Mouse (Mus musculus) kidney, postnatal 25 days (tissue): ENCODE measurements around the gene Egfem1.

Experiments
- DNase-seq, 2 experiments: peaks; one replicate each; pipeline ENCODE4 v3.0.0; 2021; ENCODE audit warnings: mixed read lengths in 2 of 2

Egfem1 gene

DNA sequence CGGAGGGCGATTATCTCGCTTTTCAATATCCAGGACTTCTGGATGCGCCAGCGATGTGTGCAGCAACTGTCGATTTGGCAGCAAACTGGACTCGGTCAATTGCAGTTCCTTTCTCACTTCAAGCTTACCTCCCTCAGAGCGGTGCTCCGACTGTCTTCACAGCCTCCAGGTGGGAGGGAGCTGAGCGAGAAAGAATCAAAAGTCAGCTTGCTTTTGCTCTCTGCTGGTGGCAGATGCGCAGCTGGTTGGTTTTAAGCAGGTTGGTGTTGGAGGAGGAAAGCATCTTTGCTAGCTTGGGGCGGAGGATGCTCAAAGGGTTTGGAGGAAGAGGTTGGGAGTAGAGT, at the start of gene Egfem1:
Gene Egfem1 (plus strand): TSS at position 72 of the 344 bp plus-strand sequence.
- no peak for DNase-seq

DNA sequence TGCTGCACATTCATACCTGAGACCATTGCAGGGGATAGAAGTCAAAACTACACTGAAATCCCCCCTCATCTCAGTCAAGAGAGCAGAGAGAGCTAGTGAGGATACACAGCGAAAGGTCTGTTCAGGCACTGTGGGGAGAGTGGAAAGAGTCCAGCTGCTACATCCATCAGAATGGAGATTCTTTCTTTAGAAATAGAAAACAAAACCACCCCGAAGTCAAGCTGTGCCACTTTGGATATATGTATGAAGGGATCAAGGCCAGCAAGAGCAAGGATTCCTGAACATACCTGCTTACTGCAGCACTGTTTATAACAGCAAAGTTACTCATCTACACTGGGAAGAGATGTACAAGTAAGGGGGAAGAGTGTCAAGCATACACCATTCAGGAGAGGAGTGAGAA, 48.7 kb upstream of the Egfem1 start:
- no peak for DNase-seq

DNA sequence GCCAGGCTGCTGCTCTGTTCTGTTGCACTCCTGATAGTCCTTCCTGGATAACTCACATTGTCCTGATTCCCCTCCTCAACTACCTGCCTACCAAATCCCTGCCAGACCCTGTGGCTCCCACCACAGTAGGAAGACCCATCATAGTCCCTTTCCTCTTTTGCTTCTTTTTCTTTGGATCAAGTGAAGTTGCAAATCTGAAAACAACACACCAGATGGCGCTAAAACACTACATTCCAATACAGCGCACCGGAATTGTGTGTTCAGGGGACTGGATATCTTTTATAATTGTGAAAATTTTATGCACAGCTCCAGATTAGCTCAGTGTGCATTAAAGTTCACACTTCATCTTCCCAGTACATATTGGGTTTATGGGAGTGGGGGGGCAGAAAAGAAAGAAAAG, 45.7 kb upstream of the Egfem1 start:
- DNase-seq = peak in 1 of 2 experiments; percentile 41

DNA sequence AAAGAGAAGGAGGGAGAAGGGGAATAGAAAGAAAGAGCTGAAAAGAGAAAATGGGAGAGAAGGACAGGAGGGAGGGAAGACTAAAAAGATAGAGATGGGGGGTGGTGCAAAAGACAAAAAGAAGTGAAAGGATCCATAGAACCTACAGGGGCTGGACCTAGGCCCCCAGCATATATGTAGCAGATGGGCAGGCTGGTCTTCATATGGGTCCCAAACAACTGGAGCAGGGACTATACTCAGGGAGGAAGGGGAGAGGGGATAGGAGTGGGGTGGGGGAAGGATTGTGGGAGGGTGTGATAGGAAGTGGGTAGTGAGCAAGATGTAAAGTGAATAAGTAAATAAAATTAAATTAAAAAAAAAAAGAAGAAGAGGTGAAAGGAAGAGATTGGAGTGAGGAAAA, 45.2 kb upstream of the Egfem1 start:
- no peak for DNase-seq

DNA sequence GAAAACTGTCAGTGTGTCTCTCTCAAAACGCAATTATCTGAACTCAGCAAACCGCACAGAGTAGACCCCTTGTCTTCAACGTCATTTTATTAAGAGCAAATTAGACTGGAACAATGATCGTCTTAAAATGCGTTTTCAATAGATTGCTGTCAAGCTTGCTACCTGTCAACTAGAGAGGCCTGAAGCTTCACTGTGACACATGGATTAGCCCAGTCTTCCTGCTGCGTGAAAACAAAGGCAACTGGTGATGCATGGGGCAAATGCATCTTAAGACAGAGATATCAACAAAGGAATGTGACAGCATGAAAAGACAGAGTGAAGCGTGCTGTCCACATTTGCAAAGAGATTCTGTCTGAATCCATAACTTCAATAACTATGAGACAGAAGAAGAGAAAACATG, 41.8 kb upstream of the Egfem1 start:
- DNase-seq = no peak

DNA sequence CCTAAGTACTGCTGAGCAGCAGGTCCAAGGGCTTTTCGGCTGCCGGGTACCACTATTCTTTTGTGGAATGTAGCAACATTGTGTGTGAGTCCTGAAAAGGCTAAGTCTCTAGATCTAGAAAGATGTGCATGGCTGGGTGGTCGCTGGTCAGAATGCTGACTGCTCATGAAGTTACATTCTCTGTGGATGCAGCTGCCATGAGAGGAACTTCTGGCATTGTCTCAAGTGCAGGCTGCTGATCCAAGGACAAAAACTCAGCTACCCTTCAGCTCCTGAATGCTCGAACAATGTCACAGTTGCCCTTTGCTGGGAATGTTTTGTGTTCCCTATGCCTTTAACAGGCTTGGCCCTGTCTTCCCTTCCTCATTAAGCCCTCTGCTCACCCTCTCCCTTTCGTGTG, 35.5 kb upstream of the Egfem1 start:
- no peak for DNase-seq

DNA sequence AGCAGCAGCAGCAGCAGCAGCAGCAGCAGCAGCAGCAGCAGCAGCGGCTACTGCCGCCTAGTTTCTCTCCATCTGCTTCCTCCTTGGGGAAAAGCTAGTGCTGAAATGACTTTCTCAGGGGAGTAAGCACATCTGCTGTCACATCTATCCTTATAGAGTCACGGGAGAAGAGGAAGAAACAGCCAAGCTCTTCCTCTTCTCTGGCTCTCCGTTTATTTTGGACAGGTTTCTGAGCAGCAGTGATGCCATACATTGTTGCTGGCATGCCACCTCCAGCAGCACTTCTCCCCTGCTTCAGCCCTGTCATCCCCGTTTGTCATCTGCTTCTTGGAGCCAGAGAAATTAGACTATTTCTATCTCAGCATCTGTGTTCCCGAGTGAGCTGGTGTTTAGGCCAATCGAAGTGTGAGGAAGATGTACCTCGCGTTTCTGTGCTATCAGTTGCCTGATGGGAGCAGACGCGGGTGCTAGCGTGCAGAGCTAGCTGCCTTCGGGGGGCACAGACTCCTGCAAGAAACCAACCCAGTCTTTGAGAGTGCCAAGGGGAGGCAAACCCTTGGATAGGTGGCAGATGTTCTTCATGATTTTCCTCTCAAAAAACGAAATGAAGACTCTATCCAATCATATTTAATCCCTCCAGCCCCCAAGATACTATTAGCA, 34.4 kb upstream of the Egfem1 start:
- no peak for DNase-seq

DNA sequence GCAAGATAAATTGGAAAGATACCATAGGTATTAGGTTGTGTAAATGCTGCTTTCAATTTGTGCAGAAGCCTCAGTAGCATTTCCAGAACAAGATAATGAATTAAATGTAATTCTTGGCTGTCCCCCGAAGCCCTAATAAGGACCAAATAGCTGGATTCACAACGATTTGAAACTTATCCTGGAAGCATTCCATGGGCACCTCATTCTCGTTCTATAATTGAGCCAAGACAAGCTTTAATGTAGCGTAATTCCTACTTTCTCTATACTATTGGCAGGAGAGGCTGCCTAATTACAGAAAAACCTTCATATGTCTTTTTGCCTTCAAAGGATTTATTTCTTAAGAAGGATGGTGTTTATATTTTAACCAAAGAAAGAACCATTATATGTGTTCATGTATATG, 18.7 kb upstream of the Egfem1 start:
- DNase-seq = no peak

DNA sequence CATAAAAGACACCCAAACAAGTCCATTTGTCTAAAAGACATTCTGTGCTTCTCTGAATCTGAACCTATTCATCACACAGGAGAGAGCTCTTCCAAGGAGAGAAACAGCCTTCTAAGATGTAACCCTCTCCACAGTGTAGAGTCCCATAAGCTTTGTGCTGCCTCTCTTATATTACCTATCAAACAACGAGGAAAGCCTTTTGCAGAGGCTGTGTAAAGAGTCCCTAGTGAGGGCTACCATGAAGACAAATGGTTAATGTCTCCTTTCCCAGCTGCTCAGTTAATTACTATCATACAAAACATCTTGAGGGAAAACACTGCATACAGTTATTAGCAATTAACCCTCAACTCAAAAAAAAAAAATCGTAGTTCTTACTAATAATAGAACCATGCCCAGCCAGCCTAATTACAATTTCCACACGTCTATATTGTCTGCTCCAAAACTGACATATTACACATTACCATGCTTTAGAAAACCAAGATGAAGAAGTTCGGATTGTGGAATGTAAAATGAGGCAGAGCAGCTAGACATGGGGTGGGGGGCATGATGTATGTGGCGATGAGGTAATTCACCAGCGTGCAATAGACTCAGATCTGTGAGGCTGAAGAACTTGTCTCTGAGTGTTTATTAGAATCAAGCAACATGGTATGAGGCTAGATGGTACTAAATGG, 13.3 kb upstream of the Egfem1 start:
- no peak for DNase-seq

DNA sequence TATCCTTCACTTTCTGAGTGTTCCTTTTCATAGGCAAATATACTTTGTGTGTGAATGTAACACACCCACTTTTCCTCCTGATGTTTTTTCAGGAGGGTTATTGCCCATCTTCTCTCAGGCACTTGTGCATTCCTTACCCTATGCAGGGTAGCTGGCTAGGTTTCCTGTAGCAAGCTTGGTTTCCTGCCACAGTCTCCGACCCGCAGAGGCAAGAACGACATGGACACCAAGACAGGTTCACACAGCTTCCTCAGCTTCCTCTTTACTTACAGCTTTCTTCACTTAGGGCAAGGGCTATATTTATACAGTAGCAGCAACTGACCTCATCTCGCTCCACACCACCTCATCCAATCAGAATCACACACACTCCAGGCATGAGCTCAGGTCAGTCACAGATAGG, 10.5 kb upstream of the Egfem1 start:
- no peak for DNase-seq

DNA sequence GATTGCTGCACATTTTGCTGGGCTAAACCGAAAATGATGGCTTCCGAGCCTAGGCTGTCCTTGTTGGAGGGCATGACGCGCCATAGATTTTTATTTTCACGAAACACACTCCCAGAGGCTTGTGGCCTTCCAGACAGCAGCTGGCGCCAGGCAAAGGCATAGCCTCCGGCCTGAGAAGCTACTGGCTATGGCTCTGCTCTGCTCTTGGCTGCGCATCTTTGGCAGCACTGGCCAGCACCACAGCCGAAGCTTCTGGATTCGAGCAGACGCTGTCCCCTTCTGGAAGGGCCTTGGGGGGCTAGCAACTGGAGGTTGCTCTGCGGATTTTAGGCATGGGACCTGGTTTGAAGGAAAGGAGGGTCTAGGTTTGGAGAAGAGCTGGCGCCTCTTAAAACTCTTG, 306 bp upstream of the Egfem1 start:
- DNase-seq = no peak

DNA sequence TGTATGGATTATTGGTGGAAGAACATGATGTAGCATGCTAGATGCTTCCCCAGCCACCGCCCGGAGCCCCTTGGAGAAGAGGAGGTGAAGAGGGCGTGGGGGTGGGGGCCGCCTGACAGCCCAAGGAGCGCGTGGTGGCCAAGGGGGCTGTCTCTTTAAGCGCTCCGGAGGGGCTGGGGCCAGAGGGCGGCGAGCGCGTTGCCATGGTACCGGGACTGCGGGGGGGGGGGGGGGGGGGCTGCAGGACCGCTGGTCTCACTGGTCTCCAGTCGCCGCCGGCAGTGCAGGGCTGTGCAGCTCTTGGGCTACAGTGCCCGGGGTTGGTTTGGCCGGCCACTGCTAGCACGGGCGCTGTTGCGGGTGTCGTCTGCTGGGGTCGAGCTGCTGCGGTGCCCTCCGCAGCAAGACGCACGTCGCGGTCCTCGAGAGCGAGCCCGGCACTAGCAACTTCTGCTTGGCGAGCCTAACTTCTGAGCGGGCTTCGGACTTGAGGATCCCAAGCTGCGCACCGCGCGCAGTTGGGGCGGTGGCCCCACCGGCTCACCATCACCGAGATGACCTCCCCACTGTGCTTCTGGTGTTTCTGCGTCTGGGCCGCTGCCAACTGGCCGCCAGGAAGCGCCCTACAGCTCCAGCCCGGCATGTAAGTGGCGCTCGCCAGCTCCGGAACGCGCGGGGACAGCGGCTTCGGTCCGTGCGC, 623 bp downstream of the Egfem1 start:
- DNase-seq = peak; percentile 29 to 61

DNA sequence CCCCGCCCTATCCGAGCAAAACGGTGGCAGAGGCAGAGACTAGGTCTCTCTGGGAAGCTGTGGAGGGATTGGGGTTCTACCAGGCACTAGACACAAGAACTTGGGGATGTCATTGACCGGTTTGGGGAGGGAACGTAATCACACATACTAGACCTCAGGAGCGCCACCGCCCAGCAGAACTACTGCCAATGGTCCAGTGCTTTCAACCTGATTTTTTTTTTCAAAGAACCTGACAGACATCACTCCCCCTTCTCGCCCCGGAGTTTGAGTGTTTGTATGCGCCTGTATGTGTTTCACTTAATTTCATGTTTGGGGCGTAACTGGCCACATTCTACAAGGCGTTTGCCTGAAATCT, 1.1 kb downstream of the Egfem1 start:
- no peak for DNase-seq

DNA sequence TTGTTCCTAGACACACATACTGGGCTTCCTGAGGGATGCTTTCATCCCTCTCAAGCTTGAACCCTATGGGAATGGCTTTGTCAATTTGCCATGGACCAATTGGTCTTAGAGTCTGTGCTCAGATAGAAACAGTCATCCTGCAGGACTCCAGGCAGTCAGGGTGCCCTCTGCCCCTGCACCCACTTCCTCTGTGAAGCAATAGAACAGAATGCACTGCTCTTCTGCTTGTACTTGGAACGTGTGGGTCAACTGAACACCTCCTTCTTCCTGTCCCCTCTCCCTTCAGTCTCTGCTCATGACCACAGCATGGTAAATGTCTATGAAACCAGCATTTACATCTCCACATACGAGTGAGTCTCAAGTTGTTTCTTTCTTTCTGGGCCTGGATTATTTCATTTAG, 16.6 kb downstream of the Egfem1 start:
- peak in 1 of 2 experiments; percentile 36 for DNase-seq

DNA sequence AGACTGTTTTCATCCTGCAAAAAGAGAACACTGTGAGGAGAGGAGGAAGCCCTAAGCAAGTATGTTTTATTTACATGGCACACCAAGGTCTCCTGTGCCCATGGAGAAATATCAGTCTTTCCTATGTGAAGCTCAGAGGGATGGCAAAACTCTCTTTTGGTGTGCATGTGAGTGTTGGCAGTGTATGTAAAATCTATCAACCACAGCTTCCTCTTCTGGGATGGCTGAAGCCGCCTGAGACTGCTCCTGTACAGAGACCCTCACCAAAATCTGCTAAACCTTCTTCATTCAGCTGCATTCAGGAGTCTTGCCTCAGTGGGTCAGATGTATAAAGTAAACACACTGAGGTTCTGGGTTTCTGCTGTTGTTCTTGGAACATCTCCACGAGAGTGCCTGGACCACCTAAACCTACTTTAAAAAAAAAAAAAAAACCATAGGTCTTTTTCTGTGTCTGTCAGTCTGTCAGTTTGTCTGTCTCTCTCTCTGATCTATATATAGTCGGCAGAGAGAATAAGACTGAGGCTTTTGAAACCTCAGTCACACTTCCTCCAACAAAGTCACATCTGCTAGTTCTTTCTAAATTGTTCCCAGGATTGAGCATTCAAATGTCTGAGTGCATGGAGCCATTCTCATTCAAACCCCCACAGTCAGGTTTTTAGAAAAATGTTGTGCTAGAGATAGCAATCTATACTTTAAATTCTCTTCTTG, 24.3 kb downstream of the Egfem1 start:
- DNase-seq = no peak

DNA sequence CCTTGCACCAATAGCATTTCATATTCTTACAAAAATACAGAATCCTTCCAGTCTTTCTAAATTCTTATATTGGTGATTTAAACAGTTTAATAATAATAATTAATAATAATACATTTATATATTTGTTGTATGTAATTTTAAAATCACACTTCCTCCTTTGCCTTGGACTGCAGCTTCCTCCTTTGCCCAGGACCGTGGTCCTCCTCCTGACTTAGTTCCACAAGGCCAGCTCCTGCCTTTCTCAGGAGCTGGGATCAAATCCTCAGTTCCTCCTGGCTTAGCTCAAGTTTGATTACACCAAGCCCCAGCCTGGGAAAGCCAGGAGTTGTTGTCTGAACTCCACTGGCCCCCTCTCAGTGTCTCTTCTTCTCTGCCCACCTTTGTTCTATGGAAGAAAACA, 25.3 kb downstream of the Egfem1 start:
- DNase-seq = no peak

DNA sequence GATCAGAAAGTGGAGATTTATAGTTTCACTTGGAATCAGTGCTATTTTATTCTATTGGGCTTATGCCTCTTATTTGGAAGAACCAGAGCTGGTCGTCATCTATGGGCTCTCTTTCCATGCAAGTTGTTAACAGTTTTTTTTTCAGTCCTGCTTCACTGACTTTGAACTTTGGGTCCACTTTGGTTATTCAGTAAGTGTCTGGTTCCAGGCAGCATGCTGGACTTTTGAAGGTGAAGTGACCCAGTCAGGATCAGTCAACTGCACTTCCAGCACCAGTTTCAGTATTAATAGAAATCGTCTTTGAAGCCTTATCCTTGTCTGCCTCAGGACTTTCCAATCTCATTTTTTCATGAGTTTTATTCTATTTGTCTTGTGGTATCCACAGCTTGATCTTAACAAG, 28.5 kb downstream of the Egfem1 start:
- DNase-seq = peak; percentile 39 to 74

DNA sequence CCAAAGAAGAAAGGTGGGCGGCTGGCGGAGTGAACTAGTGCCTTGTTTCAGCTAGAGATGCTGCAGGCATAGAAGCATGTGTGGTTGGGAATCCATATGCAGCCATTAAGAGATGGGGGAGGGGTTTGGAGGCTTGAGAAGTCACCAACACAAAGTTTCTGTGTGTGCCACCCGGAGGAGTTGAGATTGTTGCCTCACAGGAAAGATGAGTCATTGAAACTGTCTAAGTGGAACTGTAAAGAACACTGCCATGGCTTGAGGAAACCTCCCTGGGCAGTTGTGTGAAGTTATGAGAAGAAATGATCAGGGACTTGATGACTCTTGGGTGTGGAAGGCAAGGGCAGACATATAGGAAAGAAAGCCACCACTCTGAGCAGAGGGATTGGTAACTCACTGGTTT, 32.7 kb downstream of the Egfem1 start:
- DNase-seq = no peak

DNA sequence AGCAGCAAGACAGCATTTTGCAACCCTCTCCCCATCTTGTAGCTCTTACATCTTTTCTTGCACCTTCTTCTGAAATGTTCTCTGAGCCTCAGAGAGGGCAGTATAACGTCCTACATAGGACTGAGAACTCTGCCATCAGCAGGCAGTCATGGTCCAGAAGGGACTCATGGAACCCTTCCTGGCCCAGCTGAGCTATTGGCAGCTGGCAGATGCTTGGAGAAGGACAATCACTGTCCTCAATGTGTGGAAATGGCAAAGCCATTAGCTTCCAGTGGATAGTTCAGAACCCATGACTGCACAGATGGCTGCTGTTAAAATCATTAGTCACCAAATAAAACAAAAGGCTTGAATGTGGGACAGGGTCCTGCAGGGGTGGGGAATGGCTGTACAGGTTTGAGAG, 35.6 kb downstream of the Egfem1 start:
- DNase-seq = no peak

DNA sequence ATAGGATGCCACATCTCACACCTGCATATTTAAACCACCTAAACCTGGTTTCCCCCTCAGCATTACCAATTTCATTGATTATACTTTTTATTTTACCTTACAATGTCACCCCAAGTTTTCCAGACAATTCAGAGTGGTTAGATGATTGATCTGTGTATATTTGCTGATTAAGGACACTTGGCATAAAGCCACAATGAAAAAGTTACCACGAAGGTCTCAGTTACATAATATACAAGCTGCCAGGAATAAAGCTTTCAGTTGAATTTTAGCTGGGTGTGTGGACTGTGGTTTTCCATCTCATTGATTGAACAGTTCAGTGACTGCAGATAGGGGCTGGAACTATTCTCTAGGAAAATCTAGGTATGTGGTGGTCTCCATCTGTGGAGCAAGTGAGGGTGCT, 40.7 kb downstream of the Egfem1 start:
- no peak for DNase-seq

DNA sequence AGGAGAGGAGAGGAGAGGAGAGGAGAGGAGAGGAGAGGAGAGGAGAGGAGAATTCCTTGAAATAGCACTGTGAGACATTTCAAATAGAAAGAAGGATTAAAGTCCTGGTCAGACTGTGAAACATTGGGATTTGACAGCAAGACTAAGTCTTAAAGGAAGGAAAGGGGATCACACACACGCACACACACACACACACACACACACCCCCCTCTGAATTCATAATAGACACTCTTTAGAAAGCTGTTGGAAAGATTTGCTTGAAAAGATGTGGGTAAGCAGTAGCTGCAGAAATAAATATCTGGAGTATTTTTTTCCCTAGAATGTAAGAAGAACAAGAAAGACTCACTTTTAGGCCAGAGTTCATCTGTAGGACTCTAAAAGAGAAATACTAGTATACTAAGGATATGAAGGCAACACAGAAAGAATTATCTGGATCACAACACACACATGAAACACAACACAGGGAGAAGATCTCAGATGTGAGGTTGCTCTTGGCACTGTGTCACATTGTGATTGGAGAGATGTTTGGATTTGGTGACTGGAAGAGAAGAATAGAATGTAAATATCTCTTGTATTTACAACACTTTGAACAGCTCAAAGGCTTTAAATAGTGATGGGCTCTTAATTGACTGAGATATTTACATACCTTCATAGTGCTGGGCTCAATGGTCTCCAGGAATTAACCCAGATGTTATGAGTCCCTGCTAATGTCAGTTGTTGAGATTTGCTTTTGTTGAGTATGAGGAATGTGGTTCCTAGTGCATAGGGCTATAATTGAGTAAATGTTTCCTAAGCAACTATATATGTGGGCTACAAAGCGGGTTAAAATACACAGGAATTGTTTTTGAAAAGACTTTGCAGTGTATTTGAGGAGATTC, 50.5 kb downstream of the Egfem1 start:
- no peak for DNase-seq

DNA sequence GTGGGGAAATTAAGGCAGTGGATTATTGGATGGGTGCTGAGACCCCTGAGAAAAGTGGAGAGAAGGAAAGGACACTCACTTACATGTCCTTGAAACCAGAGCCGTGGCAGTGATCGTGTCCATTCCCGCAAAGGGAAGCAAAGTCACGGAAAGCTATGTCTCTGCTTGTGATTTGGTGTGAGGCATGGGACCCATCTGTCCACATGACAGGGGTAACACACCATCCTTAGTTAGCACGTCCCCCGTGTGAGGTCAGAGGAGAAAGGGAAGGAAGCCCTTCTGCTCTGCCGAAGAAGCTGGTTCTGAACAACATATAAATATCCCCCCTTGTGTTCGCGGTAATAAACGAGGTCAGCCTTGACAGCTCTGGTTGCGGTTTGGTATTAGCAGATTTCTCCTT, 52.7 kb downstream of the Egfem1 start:
- no peak for DNase-seq
